Mouse (Mus musculus) bone marrow, adult 2 months (tissue): Measurements from ENCODE around the gene Cd244a.

Source experiments
- CTCF ChIP-seq: fragments of 200-500 bp; IDR thresholded peaks from 2 replicates; pipeline ENCODE4 v1.5.1; 2011; ENCODE audit warnings: low read length, control low read depth; ENCODE audit not compliant: control insufficient read depth, insufficient read depth
- POLR2A ChIP-seq: fragments of 200-500 bp; IDR thresholded peaks from 2 replicates; pipeline ENCODE4 v1.6.1; 2011; ENCODE audit warnings: low read depth, mild to moderate bottlenecking, control low read depth, low read length, borderline replicate concordance; ENCODE audit not compliant: control insufficient read depth

- TF ChIP-seq CTCF (0 out of 2 replicates have a peak, but pooled peaks have one; percentile 23), POLR2A (no peak)
Observed at GRCm38 (mm10) chr1:171513234-171513633, 45.8 kb upstream of the Cd244a start.
